Mouse (Mus musculus) embryonic fibroblast, embryonic 13.5 days (primary cell): ENCODE measurements at regions not wholly inside any gene's neighbourhood (a gene's known extent, or its start where the extent isn't known, plus 50 kb on each side); places are given as distances from the start of the nearest gene placed in this dataset.

Experiments
- CTCF ChIP-seq: IDR thresholded peaks from 2 replicates; pipeline ENCODE4 v1.5.1; 2011; ENCODE audit warnings: mild to moderate bottlenecking, control low read depth, low read length, moderate library complexity, borderline replicate concordance; ENCODE audit not compliant: insufficient read depth
- POLR2A ChIP-seq: IDR thresholded peaks from 2 replicates; pipeline ENCODE4 v1.6.1; 2011; ENCODE audit warnings: low read depth, mild to moderate bottlenecking, control low read depth, low read length, moderate library complexity

DNA sequence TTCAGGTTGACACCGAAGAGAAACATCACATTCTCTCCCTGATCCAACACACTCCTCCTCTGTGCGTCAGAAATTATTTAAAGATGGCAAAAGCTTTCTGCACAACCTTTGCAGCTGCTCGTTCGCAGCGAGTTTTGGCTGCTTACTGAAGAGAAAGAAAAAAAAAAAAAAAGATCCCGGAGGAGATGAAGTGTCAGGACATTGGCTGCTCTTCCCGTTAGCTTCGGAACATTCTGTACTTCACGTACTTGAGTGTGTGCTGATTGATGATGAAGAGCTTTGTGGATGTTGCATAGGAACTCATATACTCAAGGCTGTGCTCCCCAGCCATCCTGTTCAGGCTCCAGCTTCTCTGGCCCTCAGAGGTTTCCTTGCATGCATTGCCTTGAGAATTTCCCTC is 162.5 kb upstream of the Peli2 start:
- TF ChIP-seq CTCF = no peak
- TF ChIP-seq POLR2A = no peak
